Mouse (Mus musculus): Measurements from ENCODE around the gene Rnf40. TPM values are rescaled to one million over a fixed set of nuclear protein-coding genes. Genes with fewer than 3 reads are reported as not detected.

The Rnf40 gene
- 53.3 and 54.4 TPM in 2 replicates for polyA plus RNA-seq (2015; fragmentation: Nextera tagmentation; extraction: Ambion mirVana)

- WGBS = under 1% methylated on average over 50 of the region's 50 CpGs
- Histone ChIP-seq H3K9me3 (no peaks in the 10 kb centered on the region), H3K27ac (peak within 1 kb of the TSS; percentile 78), H3K4me3 (replicated peaks) (peak within 1 kb of the TSS; percentile 94), H3K27me3 (no peaks in the 10 kb centered on the region), H3K36me3 (peaks cover 58% of the 10 kb centered on the region), H3K4me2 (replicated peaks) (peak within 1 kb of the TSS; percentile 91), H3K9ac (replicated peaks) (peak within 1 kb of the TSS; percentile 90), H3K4me1 (replicated peaks) (peaks cover 20% of the 10 kb centered on the region)
- peak; percentile 98 for ATAC-seq
Measured at GRCm38 (mm10) chr7:127588011-127588871, at the start of gene Rnf40, which contains the start of gene Ccdc189. Gene Rnf40 (plus strand): TSS chr7:127588767. Gene Ccdc189 (minus strand): TSS chr7:127588595.

DNA sequence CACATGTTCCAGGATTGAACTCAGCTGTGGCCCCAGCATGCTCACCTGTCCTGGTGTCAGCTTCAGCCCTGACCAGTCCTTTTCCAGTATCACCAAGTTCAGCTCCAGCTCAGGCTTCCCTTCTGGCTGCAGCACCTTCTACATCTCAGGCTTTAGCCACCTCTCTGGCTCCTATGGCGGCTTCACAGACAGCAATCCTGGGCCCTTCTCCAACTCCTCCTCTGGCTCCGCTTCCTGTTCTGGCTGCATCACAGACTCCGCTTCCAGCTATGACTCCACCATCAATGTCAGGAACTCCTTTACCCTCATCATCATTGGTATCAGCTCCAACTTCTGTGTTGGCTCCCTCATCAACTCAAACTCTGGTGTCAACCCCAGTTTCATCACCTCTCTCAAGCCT is 46.9 kb upstream of the Rnf40 start:
- Histone ChIP-seq H3K36me3 (peaks cover 92% of the 10 kb centered on the region), H3K4me2 (replicated peaks) (no peak overlapping the region), H3K9me3 (no peaks in the 10 kb centered on the region), H3K27ac (no peak overlapping the region), H3K4me1 (replicated peaks) (no peaks in the 10 kb centered on the region), H3K9ac (replicated peaks) (no peak overlapping the region), H3K27me3 (no peaks in the 10 kb centered on the region), H3K4me3 (replicated peaks) (no peak overlapping the region)
- no peak for ATAC-seq
- 96% methylated on average over 3 of the region's 3 CpGs for WGBS

DNA sequence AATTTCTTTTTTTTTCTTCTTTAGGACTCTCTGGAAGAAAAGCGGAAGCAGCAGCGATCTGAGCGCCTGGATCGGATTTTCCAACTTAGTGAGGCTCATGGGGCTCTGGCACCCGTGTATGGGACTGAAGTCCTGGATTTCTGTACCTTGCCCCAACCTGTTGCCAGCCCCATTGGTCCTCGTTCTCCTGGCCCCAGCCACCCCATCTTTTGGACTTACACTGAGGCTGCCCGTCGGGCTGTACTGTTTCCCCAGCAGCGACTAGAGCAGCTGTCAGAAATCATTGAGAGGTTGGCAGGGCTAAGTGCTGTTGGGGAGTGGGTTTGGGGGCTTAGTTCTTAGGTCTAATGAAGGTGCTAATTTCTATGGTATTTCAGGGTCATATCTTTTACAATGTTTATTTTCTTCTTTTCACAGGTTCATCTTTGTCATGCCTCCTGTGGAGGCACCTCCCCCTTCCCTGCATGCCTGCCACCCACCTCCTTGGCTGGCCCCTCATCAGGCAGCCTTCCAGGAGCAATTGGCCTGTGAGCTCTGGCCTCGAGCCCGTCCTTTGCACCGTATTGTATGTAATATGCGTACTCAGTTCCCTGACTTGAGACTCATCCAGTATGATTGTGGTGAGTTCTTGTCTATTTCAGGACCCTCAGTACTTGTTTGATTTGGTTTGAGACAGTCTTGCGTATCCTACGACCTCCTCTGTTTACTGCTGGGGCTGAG is 39.3 kb upstream of the Rnf40 start:
- ATAC-seq = no peak
- Histone ChIP-seq H3K27ac (no peak overlapping the region), H3K36me3 (peaks cover 75% of the 10 kb centered on the region), H3K9me3 (no peaks in the 10 kb centered on the region), H3K9ac (replicated peaks) (no peak overlapping the region), H3K4me3 (replicated peaks) (no peak overlapping the region), H3K27me3 (no peaks in the 10 kb centered on the region), H3K4me2 (replicated peaks) (no peak overlapping the region), H3K4me1 (replicated peaks) (no peaks in the 10 kb centered on the region)
- 93% methylated on average over 15 of the region's 15 CpGs for WGBS

DNA sequence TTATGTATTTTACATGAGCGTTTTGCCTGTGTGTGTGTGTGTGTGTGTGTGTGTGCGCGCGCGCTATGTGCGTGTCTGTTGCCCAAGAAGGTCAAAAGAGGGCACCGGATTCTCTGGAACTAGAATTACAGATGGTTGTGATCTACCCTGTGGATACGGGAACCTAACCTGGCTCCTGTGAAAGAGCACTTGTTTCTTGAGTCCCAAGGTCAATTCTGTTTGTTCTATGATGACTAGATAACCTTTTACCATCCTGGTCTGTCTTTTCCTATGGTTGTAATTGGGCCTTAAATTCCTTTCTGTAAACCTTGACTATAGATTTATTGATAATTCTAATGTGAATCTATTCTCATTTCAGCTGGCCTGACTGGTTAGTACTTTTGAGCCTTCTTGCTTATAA is 37.0 kb upstream of the Rnf40 start:
- no peak overlapping the region for H3K27ac ChIP-seq
- no peak overlapping the region for H3K4me2 ChIP-seq (replicated peaks)
- no peak overlapping the region for H3K9ac ChIP-seq (replicated peaks)
- no peaks in the 10 kb centered on the region for H3K27me3 ChIP-seq
- WGBS = 98% methylated on average over 8 of the region's 8 CpGs
- no peaks in the 10 kb centered on the region for H3K9me3 ChIP-seq
- ATAC-seq = no peak
- peaks cover 78% of the 10 kb centered on the region for H3K36me3 ChIP-seq
- no peaks in the 10 kb centered on the region for H3K4me1 ChIP-seq (replicated peaks)
- H3K4me3 ChIP-seq (replicated peaks) = no peak overlapping the region

DNA sequence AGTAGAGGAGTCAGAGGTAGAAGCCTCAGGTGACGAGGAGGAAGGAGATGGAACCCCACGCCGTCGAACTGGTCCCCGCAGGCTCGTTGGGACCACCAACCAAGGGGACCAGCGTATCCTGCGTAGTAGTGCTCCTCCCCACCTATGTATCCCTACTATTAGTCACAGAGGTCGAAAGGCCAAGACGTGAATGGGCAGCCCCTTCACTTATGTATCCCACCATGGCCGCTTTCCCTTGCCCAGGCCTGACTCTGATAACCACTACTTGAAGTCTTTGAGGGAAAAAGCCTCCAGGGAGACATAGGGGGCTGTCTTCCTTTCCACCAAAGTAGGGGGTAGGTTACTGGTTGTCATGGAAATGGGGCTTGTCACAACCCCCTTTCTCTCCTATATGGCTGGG is 28.0 kb upstream of the Rnf40 start:
- Histone ChIP-seq H3K4me3 (replicated peaks) (no peak overlapping the region), H3K9ac (replicated peaks) (no peak overlapping the region), H3K9me3 (no peaks in the 10 kb centered on the region), H3K4me2 (replicated peaks) (no peak overlapping the region), H3K27me3 (no peaks in the 10 kb centered on the region), H3K36me3 (peaks cover 75% of the 10 kb centered on the region), H3K27ac (no peak overlapping the region), H3K4me1 (replicated peaks) (no peaks in the 10 kb centered on the region)
- 94% methylated on average over 11 of the region's 11 CpGs for WGBS
- ATAC-seq = no peak

DNA sequence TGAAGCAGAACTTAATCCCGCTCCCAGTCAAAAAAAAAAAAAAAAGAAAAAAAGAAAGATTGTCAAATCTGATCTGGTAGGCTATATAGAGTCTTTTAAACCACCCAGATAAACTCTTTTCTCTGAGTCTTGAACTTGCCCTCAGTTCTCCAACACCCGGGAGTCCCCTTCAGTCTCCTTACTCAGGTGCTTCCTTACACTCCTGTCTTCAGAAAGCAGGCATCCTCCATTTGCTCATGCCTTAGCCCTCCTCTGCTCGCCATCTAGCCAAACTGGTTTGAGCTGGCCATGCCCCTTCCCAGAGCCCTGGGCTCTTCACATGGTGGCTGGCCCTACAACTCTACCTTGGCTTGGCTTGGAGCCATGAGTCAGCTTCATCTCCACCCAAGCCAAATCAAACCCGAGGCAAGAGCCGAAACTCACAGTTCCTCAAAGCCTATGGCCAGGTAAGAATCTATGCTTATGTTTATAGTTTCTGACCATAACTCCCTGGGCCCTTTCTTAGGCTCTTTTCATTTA is 27.2 kb upstream of the Rnf40 start, which contains the start of gene Tmem265:
TSS of gene Tmem265 (plus strand) at position 51 of the 519 bp plus-strand sequence.
- H3K4me1 ChIP-seq (replicated peaks) = no peaks in the 10 kb centered on the region
- H3K9ac ChIP-seq (replicated peaks) = no peak within 1 kb of the TSS
- no peak within 1 kb of the TSS for H3K4me2 ChIP-seq (replicated peaks)
- peaks cover 74% of the 10 kb centered on the region for H3K36me3 ChIP-seq
- no peaks in the 10 kb centered on the region for H3K9me3 ChIP-seq
- H3K4me3 ChIP-seq (replicated peaks) = no peak within 1 kb of the TSS
- no peaks in the 10 kb centered on the region for H3K27me3 ChIP-seq
- 93% methylated on average over 5 of the region's 5 CpGs for WGBS
- no peak for ATAC-seq
- H3K27ac ChIP-seq = no peak within 1 kb of the TSS

GRCm38 (mm10) chr7:127564381-127565150 is 24.0 kb upstream of the Rnf40 start:
- no peak for ATAC-seq
- WGBS = 88% methylated on average over 6 of the region's 6 CpGs
- Histone ChIP-seq H3K9me3 (no peaks in the 10 kb centered on the region), H3K27me3 (no peaks in the 10 kb centered on the region), H3K4me3 (replicated peaks) (no peak overlapping the region), H3K4me1 (replicated peaks) (no peaks in the 10 kb centered on the region), H3K9ac (replicated peaks) (no peak overlapping the region), H3K27ac (no peak overlapping the region), H3K4me2 (replicated peaks) (no peak overlapping the region), H3K36me3 (peaks cover 59% of the 10 kb centered on the region)

- Histone ChIP-seq H3K27me3 (no peaks in the 10 kb centered on the region), H3K4me1 (replicated peaks) (peaks cover 29% of the 10 kb centered on the region), H3K36me3 (peaks cover 15% of the 10 kb centered on the region), H3K9ac (replicated peaks) (peak within 1 kb of the TSS; percentile 88), H3K4me2 (replicated peaks) (peak within 1 kb of the TSS; percentile 96), H3K27ac (peak within 1 kb of the TSS; percentile 80), H3K4me3 (replicated peaks) (peak within 1 kb of the TSS; percentile 89), H3K9me3 (no peaks in the 10 kb centered on the region)
- ATAC-seq = peak; percentile 99
- WGBS = under 1% methylated on average over 17 of the region's 17 CpGs
Measured at GRCm38 (mm10) chr7:127572895-127573471, 15.6 kb upstream of the Rnf40 start, which contains the start of gene Phkg2. Gene Phkg2 (plus strand): TSS chr7:127573340.

GRCm38 (mm10) chr7:127573503-127574008 is 15.0 kb upstream of the Rnf40 start:
- Histone ChIP-seq H3K9me3 (no peaks in the 10 kb centered on the region), H3K9ac (replicated peaks) (peak overlapping the region; percentile 88), H3K4me1 (replicated peaks) (peaks cover 29% of the 10 kb centered on the region), H3K27ac (peak overlapping the region; percentile 80), H3K4me2 (replicated peaks) (peak overlapping the region; percentile 96), H3K4me3 (replicated peaks) (peak overlapping the region; percentile 89), H3K27me3 (no peaks in the 10 kb centered on the region), H3K36me3 (peaks cover 20% of the 10 kb centered on the region)
- peak; percentile 80 for ATAC-seq
- under 1% methylated on average over 26 of the region's 28 CpGs for WGBS

DNA sequence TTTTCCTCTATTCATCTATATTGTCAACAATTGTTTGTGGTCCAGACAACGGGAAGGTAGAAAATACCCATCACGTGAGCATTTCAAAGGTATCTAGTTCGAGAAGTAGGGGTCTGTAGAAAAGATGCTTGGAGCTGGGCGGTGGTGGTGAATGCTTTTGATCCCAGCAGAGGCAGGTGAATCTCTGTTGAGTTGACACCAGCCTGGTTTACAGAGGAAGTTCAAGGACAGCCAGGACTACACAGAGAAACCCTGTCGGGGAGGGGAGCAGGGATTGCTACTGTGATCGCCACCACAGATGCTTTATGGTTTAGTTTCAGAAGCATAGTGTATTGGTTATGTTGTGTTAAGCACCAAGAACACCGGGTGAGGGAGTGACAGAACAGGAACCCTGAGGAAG is 14.5 kb upstream of the Rnf40 start:
- H3K9ac ChIP-seq (replicated peaks) = peak overlapping the region; percentile 88
- peak overlapping the region; percentile 80 for H3K27ac ChIP-seq
- H3K4me1 ChIP-seq (replicated peaks) = peaks cover 29% of the 10 kb centered on the region
- 20% methylated on average over 7 of the region's 7 CpGs for WGBS
- H3K9me3 ChIP-seq = no peaks in the 10 kb centered on the region
- peaks cover 19% of the 10 kb centered on the region for H3K36me3 ChIP-seq
- H3K4me2 ChIP-seq (replicated peaks) = peak overlapping the region; percentile 96
- no peaks in the 10 kb centered on the region for H3K27me3 ChIP-seq
- H3K4me3 ChIP-seq (replicated peaks) = peak overlapping the region; percentile 89
- ATAC-seq = no peak

GRCm38 (mm10) chr7:127583260-127583659 is 5.3 kb upstream of the Rnf40 start:
- peaks cover 55% of the 10 kb centered on the region for H3K36me3 ChIP-seq
- no peak overlapping the region for H3K4me3 ChIP-seq (replicated peaks)
- ATAC-seq = no peak
- no peak overlapping the region for H3K27ac ChIP-seq
- peaks cover 10% of the 10 kb centered on the region for H3K4me1 ChIP-seq (replicated peaks)
- WGBS = 95% methylated on average over 6 of the region's 6 CpGs
- no peak overlapping the region for H3K9ac ChIP-seq (replicated peaks)
- no peak overlapping the region for H3K4me2 ChIP-seq (replicated peaks)
- H3K9me3 ChIP-seq = no peaks in the 10 kb centered on the region
- no peaks in the 10 kb centered on the region for H3K27me3 ChIP-seq

Measured in midbrain, embryonic 13.5 days (tissue).